Mouse (Mus musculus) frontal cortex, adult 2 months (tissue): ENCODE measurements around the gene Cldn11. TPM values are rescaled to one million over a fixed set of nuclear protein-coding genes. Genes with fewer than 3 reads are reported as not detected.
"Not testable (repeated sequence)": the region's sequence is repeated elsewhere in the genome, so short reads cannot be mapped to it uniquely, and the experiment has no call there.

Experiments
- DNase-seq, 2 experiments: peaks; one replicate each; pipeline ENCODE4 v3.0.0; 2022; ENCODE audit warnings: low spot score in 1 of 2; ENCODE audit errors: extremely low spot score in 1 of 2
- polyA plus RNA-seq: library from polyadenylated mRNA; depleted of rRNA; stranded (reverse); fragments of >200 nt; gene quantifications from 2 replicates; pipeline ENCODE4 v1.2.3, GENCODE M21; 2012; rRNA removed

Gene Cldn11
- polyA plus RNA-seq = 135 and 164 TPM in 2 replicates

DNA sequence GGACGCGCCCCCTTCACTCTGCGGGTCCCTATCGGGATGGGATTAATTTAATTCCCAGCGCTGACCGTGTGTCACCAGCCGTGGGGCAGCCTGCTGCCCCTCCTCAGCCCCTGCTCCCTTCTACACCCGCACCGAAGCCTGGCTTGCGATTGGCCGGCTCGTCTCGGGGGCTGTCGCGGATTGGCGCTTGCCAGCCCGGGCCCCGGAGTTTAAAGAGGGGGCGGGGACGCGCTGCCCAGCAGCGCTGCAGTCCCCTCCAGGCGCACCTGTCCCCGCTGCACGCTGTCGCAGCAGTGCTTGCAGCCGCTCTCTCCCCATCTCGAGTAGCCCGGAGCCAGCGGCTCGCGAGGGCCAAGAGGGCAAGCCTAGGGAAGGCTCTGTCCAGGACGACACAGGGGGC, at the start of gene Cldn11:
Gene Cldn11, plus strand, starts transcription at position 215 of the 400 bp plus-strand sequence.
- DNase-seq = peak in 1 of 2 experiments; percentile 42

DNA sequence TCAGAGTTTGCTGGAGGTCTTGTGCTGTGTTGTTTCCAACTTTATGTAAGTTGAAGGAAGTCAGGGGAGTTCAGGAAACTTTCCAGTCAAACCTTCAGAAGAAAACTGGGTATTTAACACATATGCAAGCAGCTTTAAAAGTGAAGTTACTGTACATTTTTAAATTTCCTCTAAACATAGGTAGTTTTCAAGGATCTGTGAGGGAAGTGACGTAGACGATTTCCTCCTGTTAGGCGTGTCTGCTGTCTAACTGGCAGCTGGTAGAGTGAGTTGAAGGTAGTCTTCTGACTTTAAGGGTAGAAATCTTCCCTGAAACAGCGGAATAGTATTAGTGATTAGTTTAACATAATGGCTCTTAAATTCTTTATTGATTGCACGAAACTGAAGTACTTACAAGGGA, 49.7 kb upstream of the Cldn11 start:
- no peak for DNase-seq

DNA sequence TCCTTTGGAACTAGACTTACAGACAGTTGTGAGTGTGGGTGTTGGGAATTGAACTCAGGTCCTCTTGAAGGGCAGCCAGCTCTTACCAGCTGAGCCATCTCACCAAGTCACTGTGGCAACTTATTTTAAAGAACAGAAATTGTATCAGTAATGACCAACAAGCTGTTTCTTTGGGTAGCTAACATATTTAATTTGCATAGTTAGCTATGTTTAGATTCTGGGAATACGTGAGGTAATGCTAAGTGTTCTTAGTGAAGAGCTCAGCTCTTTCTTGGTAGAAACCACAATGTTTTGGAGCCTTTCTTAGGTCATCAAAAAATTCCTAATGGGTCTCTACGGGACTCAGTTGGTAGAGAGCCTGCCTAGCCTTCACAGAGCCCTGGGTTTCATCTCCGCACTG, 48.9 kb upstream of the Cldn11 start:
- DNase-seq = no peak

- no peak for DNase-seq
Measured at GRCm38 (mm10) chr3:31104936-31105335, 44.8 kb upstream of the Cldn11 start.

DNA sequence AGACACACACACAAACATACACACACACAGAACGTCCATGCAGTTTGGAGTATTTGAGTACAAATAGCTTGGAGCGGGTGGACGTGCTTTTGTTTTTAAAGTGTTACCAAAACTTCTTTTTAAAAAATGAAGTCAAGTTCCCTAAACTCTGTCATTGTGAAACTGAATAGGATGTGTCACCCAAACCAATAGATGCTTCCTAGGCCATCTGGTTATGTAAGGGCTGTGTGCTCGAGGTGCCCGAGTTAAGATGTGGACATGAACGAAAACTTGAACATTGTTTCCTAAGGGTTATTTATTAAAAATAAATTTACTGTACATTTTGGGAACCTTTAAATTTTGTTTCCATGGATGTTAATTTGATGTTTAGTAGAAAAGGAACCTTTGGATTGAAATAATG, 43.1 kb upstream of the Cldn11 start:
- no peak for DNase-seq

DNA sequence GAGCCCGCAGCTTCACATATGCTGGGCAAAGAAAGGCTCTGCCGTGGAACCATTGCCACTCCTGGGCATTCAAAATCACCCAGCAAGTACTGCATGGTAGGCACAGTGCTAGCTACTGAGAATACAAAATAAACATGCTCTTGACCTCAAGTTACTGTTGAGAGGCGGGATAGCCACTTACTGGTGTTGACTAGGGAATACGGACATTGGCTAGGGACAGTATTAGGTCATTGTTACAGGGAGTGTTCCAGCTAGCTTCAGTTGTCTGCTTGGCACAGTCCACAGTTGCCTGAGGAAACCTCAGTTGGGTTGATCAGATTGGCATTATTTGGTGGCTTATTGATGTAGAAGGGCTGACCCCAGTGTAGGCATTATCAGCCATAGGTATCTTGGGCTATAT, 42.0 kb upstream of the Cldn11 start:
- DNase-seq = no peak

DNA sequence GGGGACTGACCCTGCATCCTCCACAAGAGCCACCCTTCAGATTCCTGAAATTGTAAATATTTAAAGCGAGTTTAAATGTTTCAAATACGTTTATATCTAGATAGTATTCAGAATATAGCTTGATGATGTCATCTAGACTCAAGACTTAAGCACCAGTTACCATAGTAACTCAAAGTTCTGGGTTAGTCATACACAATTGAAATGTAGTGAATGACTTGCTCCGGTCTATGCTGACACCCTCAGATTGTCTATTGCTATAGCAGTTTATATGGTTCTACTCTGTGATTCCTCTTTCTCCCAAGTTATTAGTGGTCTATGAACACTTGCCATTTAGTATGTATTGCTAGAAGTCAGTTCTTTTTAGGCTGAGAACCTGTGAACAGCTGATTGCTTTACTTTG, 40.6 kb upstream of the Cldn11 start:
- peak in 1 of 2 experiments; percentile 46 for DNase-seq

- DNase-seq = no peak
Measured at GRCm38 (mm10) chr3:31123098-31123497, 26.6 kb upstream of the Cldn11 start.

DNA sequence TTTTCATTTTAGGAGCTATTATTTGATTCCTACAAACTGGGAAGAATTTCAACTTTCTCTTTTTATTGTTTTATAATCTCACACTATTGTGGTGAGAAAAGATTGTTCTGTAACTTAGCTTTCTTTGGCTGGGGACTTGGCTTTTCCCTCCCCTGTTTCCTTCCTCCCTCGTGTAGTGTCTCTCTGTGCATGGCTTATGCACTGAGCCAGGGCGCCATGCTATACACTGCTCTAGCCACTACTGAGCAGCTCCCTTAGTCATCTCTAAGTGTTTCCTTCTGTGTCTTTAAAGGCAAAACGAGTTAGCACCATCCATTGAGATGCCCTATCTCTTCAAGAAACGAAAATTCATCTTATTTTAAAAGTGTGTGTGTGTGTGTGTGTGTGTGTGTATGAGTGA, 23.4 kb upstream of the Cldn11 start:
- DNase-seq = no peak

DNA sequence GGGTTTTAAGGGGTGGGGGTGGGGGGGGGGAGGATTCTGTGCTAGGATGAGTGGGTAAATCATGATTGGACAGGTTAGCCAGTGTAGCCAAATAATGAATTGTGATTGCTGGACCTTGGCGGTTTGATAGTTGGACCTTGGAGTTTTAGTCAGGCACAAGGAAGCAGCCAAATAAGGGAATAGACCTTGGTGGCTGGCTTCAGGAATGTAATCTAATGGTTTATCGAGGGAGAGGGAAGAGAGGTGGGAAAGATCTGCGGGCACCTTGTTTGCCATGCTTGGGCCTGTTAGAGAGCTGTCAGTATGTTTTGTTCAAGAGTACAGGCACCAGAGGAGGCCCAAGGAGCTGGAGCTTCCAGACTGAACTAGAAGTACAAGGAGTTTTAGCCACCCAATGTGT, 22.9 kb upstream of the Cldn11 start:
- DNase-seq = no peak

DNA sequence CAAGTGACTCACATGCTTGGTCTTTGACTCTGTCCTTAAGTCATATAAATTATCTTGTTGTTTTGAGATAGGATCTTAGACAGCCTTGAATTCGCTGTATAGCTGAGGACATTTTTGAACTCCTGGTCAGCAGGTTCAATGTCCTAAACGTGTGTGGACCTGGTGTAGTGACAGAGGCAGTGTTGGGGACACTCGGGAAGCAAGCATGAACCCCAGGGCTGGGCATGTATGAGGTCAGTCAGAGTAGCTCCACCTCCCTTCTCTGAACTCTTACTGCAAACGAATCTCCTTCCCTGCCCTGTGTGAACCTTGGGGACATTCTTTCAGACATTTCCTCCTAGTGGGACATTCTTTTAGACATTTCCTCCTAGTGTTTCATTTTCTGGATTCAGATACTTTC, 20.0 kb upstream of the Cldn11 start:
- no peak for DNase-seq

GRCm38 (mm10) chr3:31133664-31134063, 16.1 kb upstream of the Cldn11 start:
- DNase-seq = no peak

DNA sequence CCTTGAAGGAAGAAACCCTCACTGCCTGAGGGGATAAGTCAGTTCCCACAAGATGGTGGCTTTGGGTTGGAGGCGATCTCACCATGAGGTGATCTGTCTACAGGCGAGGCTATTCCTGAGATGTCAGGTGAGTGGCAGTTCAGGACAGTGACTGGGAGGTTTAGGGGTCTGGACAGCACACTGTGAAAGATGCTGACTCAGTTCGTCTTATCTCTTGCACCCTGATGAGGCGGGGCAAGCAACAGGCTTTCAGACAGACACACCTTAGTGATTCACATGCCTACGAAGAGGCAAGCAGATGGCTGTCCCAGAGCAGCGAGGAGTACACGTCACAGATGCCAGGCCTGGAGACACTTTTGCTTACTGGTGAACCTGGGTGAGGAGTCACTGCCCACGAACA, 15.5 kb upstream of the Cldn11 start:
- no peak for DNase-seq

GRCm38 (mm10) chr3:31134696-31135095, 15.0 kb upstream of the Cldn11 start:
- DNase-seq = no peak

- not testable (repeated sequence) for DNase-seq
Measured at GRCm38 (mm10) chr3:31136591-31136990, 13.1 kb upstream of the Cldn11 start.

GRCm38 (mm10) chr3:31138454-31139424, 11.0 kb upstream of the Cldn11 start:
- DNase-seq = peak; percentile 35 to 92

DNA sequence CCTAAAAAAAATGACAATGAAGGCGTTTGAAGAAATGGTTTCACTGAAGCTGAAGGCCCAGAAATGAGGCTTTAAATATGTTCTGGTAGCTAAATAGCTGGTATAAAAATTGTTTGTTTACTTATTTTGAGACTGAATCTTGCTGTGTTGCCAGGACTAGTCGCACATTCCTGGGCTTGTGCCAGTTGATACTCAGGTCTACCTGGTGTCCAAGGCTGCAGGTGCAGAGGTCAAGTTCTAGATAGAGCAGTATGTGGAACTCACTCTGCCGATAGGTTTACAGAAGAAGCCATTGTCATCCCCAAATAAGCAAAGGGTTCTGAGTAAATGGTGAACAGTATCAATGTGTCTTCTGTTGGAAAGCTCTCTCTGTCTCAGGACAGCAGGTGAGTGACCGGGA, 8.1 kb upstream of the Cldn11 start:
- no peak for DNase-seq

DNA sequence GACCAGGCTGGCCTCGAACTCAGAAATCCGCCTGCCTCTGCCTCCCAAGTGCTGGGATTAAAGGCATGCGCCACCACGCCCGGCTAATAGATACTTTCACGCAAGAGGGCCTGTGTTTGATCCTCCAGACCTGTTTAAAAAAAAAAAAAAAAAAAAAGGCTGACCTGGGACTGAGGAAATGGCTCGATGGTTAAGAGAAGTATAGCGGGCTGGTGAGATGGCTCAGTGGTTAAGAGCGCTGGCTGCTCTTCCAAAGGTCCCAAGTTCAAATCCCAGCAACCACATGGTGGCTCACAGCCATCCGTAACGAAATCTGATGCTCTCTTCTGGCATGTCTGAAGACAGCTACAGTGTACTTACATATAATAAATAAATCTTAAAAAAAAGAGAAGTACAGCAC, 4.5 kb upstream of the Cldn11 start:
- DNase-seq = not testable (repeated sequence)

DNA sequence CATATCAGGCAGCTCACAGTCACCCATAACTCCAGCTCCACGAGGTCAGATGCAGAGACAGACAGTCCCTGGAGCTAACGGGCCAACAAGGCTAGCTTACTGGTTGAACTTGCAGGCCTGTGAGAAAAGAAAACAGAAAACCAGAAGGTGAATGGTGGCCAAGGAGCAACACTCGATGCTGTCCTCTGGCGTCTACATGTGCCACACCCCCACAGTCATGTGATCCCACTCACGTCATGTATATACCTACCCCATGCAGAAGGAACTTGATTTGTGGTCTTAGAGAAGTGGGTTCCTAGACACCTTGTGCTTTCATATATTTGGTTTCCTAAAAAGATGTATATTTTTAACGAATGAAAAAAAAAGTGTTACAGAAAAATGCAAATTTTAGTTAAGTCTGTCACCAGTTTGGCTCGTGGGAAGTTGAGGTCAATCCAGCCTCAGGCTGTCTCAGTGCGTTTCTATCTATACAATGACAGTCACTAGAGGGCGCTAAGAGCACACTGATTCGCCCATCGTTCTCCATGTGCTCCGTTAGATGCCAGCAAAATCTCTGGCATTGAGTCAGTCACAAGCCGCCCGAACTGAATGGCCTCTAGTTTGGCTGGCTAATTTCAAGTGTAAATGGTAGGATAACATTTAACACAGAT, 4.0 kb upstream of the Cldn11 start:
- DNase-seq = peak; percentile 53 to 95

DNA sequence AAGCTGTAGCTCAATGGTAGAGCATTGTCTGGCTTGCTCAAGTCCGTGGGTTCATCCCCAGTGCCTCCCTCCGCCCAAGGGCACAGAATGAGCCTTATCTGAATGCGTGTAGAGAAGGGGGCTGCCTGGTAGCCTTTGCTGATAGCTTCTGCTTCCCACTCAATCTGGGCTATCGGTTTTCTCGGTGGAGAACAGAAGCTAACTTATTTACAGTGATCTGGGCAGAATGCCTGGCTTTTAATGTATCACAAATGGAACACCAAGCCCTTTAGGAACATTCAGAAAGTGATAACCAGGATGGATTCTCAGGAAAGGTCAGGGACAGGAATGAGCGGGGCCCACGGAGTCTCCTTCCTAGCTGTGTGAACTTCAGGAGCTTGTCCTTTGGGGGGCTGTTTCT, 1.1 kb upstream of the Cldn11 start:
- no peak for DNase-seq

DNA sequence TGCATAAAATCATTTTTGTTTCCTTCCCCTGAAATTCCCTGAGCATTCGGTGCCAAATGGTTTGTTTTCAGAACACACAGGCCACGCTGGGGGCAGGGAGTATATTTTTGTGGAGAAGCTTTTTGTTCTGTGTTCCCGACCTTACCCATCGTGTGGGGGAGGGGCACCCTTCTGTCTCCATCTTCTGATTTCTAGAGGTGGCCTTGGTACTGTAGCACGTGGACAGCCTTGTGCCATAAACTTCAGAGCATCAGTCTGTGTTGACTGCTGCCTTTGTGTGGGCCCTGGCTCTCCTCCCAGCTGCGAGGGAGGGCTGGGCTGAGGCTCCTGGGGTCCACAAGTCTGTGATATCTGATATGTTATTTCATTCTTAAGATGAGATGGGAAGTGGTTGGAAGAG, 2.4 kb downstream of the Cldn11 start:
- peak in 1 of 2 experiments; percentile 31 for DNase-seq

DNA sequence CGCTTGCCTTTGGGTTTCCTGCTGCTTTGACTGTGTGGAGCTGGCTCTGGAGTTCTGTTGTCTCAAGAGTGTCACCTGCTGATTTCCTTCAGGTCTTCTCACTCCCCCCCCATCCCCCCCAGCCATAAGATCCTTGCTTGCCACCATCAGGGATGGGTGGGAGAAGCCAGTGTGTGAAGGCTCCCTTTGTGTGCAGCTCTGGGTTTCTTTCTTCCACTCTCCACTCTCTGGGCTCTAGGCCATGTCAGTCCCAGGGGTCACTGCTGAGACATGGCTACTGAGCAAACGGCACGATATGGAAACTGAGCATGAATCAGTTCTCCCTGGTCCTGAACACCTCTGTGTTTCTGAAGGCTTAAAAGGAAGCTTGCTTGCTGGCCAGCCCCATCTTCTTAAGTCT, 6.4 kb downstream of the Cldn11 start:
- no peak for DNase-seq
